Mouse (Mus musculus) E14TG2a.4 (cell line): ENCODE results near the gene Grik2.

Experiments used
- CTCF ChIP-seq: conservative IDR thresholded peaks from 2 replicates; pipeline ENCODE4 v1.5.1; 2014; ENCODE audit warnings: low read length
- NANOG ChIP-seq: IDR thresholded peaks from 2 replicates; pipeline ENCODE4 v1.6.1; 2014; ENCODE audit warnings: borderline replicate concordance, low read length, mixed read lengths

DNA sequence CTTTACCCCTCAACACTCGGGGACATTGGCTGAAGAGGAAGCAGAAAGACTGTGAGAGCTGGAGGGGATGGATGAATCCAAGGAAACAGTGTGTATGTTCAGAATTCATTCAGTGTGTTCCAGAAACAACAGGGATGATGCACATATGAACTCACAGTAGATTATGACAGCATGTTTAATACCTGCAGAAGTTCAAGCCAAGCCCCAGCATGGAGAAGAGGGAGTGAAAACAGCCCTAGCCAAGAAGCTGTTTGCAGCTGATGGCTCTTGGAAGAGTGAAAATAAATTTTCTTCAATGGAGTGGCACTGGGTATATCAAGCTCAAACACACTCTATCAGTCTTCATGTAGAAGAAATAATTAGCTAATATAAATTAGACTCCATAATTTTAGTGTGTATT is 12.4 kb upstream of the Grik2 start:
- TF ChIP-seq CTCF (no peak), NANOG (no peak)
